Comparison of ENCODE assay signal across 8 mouse cellular contexts in genomic region chr5:147860076-147860448, GRCm38 (mm10). TPM values are rescaled to one million over a fixed set of nuclear protein-coding genes. Genes with fewer than 3 reads are reported as not detected.
A peak's percentile ranks its signal among the peaks of the same experiment; 100 is the strongest.
DNase-seq lines count a peak whose midpoint lies in the region; ATAC-seq and TF ChIP-seq lines count a peak whose summit lies in the region.

No protein-coding gene starts in this region.

- H3K9me3 ChIP-seq in heart, embryonic 14.5 days (ENCODE audit: control insufficient read depth, low read length), result no peaks in the 10 kb centered on the region
- no peaks in the 10 kb centered on the region for H3K9me3 ChIP-seq in MEL (replicated peaks; ENCODE audit: insufficient read depth, low read length)
- H3K9me3 ChIP-seq in hindbrain, embryonic 10.5 days, result no peaks in the 10 kb centered on the region
- no peaks in the 10 kb centered on the region for H3K9me3 ChIP-seq in midbrain, embryonic 11.5 days (ENCODE audit: control insufficient read depth, low read length)

- peaks cover 2 to 10% of the 10 kb centered on the region in 2 experiments; a peak in 3 of 4 replicates for H3K4me1 ChIP-seq in heart, embryonic 14.5 days (ENCODE audit: control insufficient read depth in 2 of 2, insufficient read depth in 2 of 2, low read length in 2 of 2)
- peaks cover 0 to 15% of the 10 kb centered on the region in 2 experiments; a peak in 2 of 4 replicates for H3K4me1 ChIP-seq in MEL (ENCODE audit: control insufficient read depth in 1 of 2, insufficient read depth in 2 of 2, low read length in 2 of 2)
- H3K4me1 ChIP-seq in hindbrain, embryonic 10.5 days (replicated peaks), result peaks cover 19% of the 10 kb centered on the region
- peaks cover 6% of the 10 kb centered on the region for H3K4me1 ChIP-seq in midbrain, embryonic 11.5 days (ENCODE audit: control insufficient read depth, insufficient read depth, low read length)

- TF ChIP-seq POLR2A in MEL (IDR thresholded peaks at IDR 0.05; ENCODE audit: control insufficient read depth in 1 of 2, insufficient read depth in 1 of 2, low read depth in 1 of 2, low read length in 2 of 2, poor library complexity in 1 of 2), result no peak

- no peak for TF ChIP-seq RAD21 in MEL (IDR thresholded peaks at IDR 0.05; ENCODE audit: low read depth, low read length)

- peaks cover 43% of the 10 kb centered on the region for H3K79me2 ChIP-seq in MEL (ENCODE audit: control insufficient read depth, insufficient read depth, low read length, poor library complexity)

- intact Hi-C loops in heart, postnatal 14 days (cut with DNase I), result no loop called here

- under 1% methylated on average over 18 of the region's 18 CpGs for WGBS in heart, embryonic 14.5 days
- WGBS in hindbrain, embryonic 10.5 days, result 2% methylated on average over 18 of the region's 18 CpGs
- 1% methylated on average over 18 of the region's 18 CpGs for WGBS in midbrain, embryonic 11.5 days

- H3K9ac ChIP-seq in heart, embryonic 14.5 days (ENCODE audit: low read length), result peak overlapping the region; percentile 94
- H3K9ac ChIP-seq in MEL (ENCODE audit: control insufficient read depth, low read depth, low read length, poor library complexity, severe bottlenecking), result peak overlapping the region; percentile 83
- H3K9ac ChIP-seq in midbrain, embryonic 11.5 days (ENCODE audit: low read length), result peak overlapping the region; percentile 92

- peak overlapping the region; percentile 79 to 89 for H3K4me3 ChIP-seq in heart, embryonic 14.5 days (ENCODE audit: control insufficient read depth in 1 of 2, insufficient read depth in 1 of 2, low read depth in 1 of 2, low read length in 2 of 2)
- peak overlapping the region; percentile 66 to 98 for H3K4me3 ChIP-seq in MEL (ENCODE audit: control insufficient read depth in 1 of 2, insufficient read depth in 1 of 2, low read depth in 2 of 2, low read length in 2 of 2)
- peak overlapping the region; percentile 96 for H3K4me3 ChIP-seq in hindbrain, embryonic 10.5 days
- H3K4me3 ChIP-seq in midbrain, embryonic 11.5 days (ENCODE audit: low read depth, low read length), result peak overlapping the region; percentile 95

- no peak for TF ChIP-seq CTCF in MEL (IDR thresholded peaks at IDR 0.05 in 2 of 3, conservative IDR thresholded peaks at IDR 0.05 in 1 of 3; ENCODE audit: control insufficient read depth in 1 of 3, insufficient read depth in 1 of 3, low read depth in 2 of 3, low read length in 3 of 3, poor library complexity in 1 of 3, severe bottlenecking in 1 of 3)

- H3K36me3 ChIP-seq in heart, embryonic 14.5 days (ENCODE audit: control insufficient read depth, insufficient read depth, low read length), result peaks cover 27% of the 10 kb centered on the region
- H3K36me3 ChIP-seq in MEL (ENCODE audit: control insufficient read depth in 1 of 2, insufficient read depth in 2 of 2, low read length in 2 of 2), result peaks cover 5 to 8% of the 10 kb centered on the region in 2 experiments
- peaks cover 30% of the 10 kb centered on the region for H3K36me3 ChIP-seq in hindbrain, embryonic 10.5 days
- H3K36me3 ChIP-seq in midbrain, embryonic 11.5 days (ENCODE audit: control insufficient read depth, insufficient read depth, low read length), result peaks cover 11% of the 10 kb centered on the region; the same call in 1 of the 2 replicates

- ATAC-seq in heart, embryonic 14.5 days (ENCODE audit: insufficient number of reproducible peaks, insufficient read depth, low FRiP score, low read depth), result no peak
- ATAC-seq in midbrain, embryonic 11.5 days (ENCODE audit: low FRiP score), result no peak; the same call in 1 of the 2 replicates

- no peak for DNase-seq in heart, postnatal 14 days
- no peak for DNase-seq in MEL (ENCODE audit: low read depth, low spot score)
- no peak for DNase-seq in hindbrain, embryonic 10.5 days (ENCODE audit: low spot score)
- no peak for DNase-seq in midbrain, embryonic 11.5 days (ENCODE audit: low spot score, missing footprints)
- no peak for DNase-seq in adrenal gland, postnatal 10 days
- no peak for DNase-seq in layer of hippocampus, postnatal 14 days (ENCODE audit: low spot score in 2 of 2)
- DNase-seq in gastrocnemius, postnatal 4 days (ENCODE audit: low spot score in 2 of 2), result no peak

- peak overlapping the region; percentile 83 for H3K27ac ChIP-seq in heart, embryonic 14.5 days (replicated peaks in 1 of 2; ENCODE audit: control insufficient read depth in 1 of 2, insufficient read depth in 1 of 2, low read depth in 2 of 2, low read length in 2 of 2)
- peak overlapping the region; percentile 53 for H3K27ac ChIP-seq in MEL (ENCODE audit: control insufficient read depth, low read depth, low read length)
- peak overlapping the region; percentile 92 for H3K27ac ChIP-seq in hindbrain, embryonic 10.5 days
- peak overlapping the region; percentile 59; the same call in 1 of the 2 replicates for H3K27ac ChIP-seq in midbrain, embryonic 11.5 days (ENCODE audit: low read depth, low read length)

- no peaks in the 10 kb centered on the region for H3K27me3 ChIP-seq in heart, embryonic 14.5 days (ENCODE audit: control insufficient read depth, insufficient read depth, low read length)
- H3K27me3 ChIP-seq in MEL (ENCODE audit: control insufficient read depth in 1 of 2, insufficient read depth in 2 of 2, low read length in 2 of 2), result no peaks in the 10 kb centered on the region
- H3K27me3 ChIP-seq in hindbrain, embryonic 10.5 days (ENCODE audit: insufficient read depth, poor library complexity, severe bottlenecking), result no peaks in the 10 kb centered on the region
- no peaks in the 10 kb centered on the region for H3K27me3 ChIP-seq in midbrain, embryonic 11.5 days (ENCODE audit: control insufficient read depth, insufficient read depth, low read length)

- H3K4me2 ChIP-seq in heart, embryonic 14.5 days (ENCODE audit: low read length), result peak overlapping the region; percentile 89
- H3K4me2 ChIP-seq in midbrain, embryonic 11.5 days, result peak overlapping the region; percentile 90

- TF ChIP-seq EP300 in MEL (IDR thresholded peaks at IDR 0.05; ENCODE audit: low read depth in 1 of 2, low read length in 2 of 2), result no peak

TF ChIP-seq in MEL, 35 proteins besides CTCF, POLR2A, EP300 and RAD21:
- TF ChIP-seq SIN3A (IDR thresholded peaks at IDR 0.05; ENCODE audit: low read length) (no peak), BHLHE40 (IDR thresholded peaks at IDR 0.05; ENCODE audit: borderline replicate concordance, low read depth, low read length) (no peak), MAX (IDR thresholded peaks at IDR 0.05; ENCODE audit: low read length) (no peak), GATA1 (IDR thresholded peaks at IDR 0.05; ENCODE audit: low read depth, low read length) (no peak), CHD2 (IDR thresholded peaks at IDR 0.05; ENCODE audit: low read length) (no peak), ZMIZ1 (IDR thresholded peaks at IDR 0.05; ENCODE audit: low read depth, low read length) (no peak)
TF ChIP-seq in MEL: peak in this region for 0.

RNA-seq across cellular contexts. Expression of gene Pomp, which starts 0.2 kb away (rescaled TPM):
- polyA plus RNA-seq in heart, embryonic 14.5 days (2014; fragmentation: Nextera tagmentation; extraction: Ambion mirVana), result 316 and 345 TPM in 2 replicates
- 100 to 1,000 TPM; 114 to 129 TPM for total RNA-seq in heart, postnatal 14 days (2021)
- 324 and 348 TPM in 2 replicates for total RNA-seq in MEL (2012; rRNA removed)
- polyA plus RNA-seq in MEL (2012; ENCODE audit: insufficient read depth in 1 of 2, insufficient read length in 2 of 2, low read depth in 1 of 2, low replicate concordance in 2 of 2, missing spikeins in 1 of 2), result 100 to 1,000 TPM in 1 of 2 experiments, not detected in 1; 500 TPM
- 499 and 521 TPM in 2 replicates for polyA plus RNA-seq in hindbrain, embryonic 10.5 days (2016; fragmentation: Nextera tagmentation; extraction: Ambion mirVana)
- polyA plus RNA-seq in midbrain, embryonic 11.5 days (2014; fragmentation: Nextera tagmentation; extraction: Ambion mirVana), result 562 and 573 TPM in 2 replicates
- total RNA-seq in adrenal gland, postnatal 10 days (2021), result 100 to 1,000 TPM; 150 to 160 TPM
- total RNA-seq in layer of hippocampus, postnatal 14 days (2021), result 100 to 1,000 TPM; 139 to 153 TPM
- 100 to 1,000 TPM; 128 to 151 TPM for total RNA-seq in gastrocnemius, postnatal 4 days (2021)

RNA-seq across cellular contexts. Expression of gene Slc46a3, which starts 34.6 kb away (rescaled TPM):
- polyA plus RNA-seq in heart, embryonic 14.5 days (2014; fragmentation: Nextera tagmentation; extraction: Ambion mirVana), result 2.8 and 3.5 TPM in 2 replicates
- 1 to 10 TPM; 6.1 to 8.1 TPM for total RNA-seq in heart, postnatal 14 days (2021)
- 2.5 and 3.0 TPM in 2 replicates for total RNA-seq in MEL (2012; rRNA removed)
- polyA plus RNA-seq in MEL (2012; ENCODE audit: insufficient read depth in 1 of 2, insufficient read length in 2 of 2, low read depth in 1 of 2, low replicate concordance in 2 of 2, missing spikeins in 1 of 2), result 1 to 10 TPM in 1 of 2 experiments, not detected in 1; 7.7 TPM
- polyA plus RNA-seq in hindbrain, embryonic 10.5 days (2016; fragmentation: Nextera tagmentation; extraction: Ambion mirVana), result 3.0 and 3.9 TPM in 2 replicates
- 4.3 and 4.5 TPM in 2 replicates for polyA plus RNA-seq in midbrain, embryonic 11.5 days (2014; fragmentation: Nextera tagmentation; extraction: Ambion mirVana)
- 1 to 10 TPM; 6.8 to 8.4 TPM for total RNA-seq in adrenal gland, postnatal 10 days (2021)
- total RNA-seq in layer of hippocampus, postnatal 14 days (2021), result 1 to 10 TPM; 6.3 to 7.1 TPM
- total RNA-seq in gastrocnemius, postnatal 4 days (2021), result 1 to 10 TPM; 3.4 to 4.3 TPM
